Mouse (Mus musculus) heart, postnatal 0 days (tissue): ENCODE measurements around the gene Iqcg.

Source experiments
- CTCF ChIP-seq: IDR thresholded peaks from 2 replicates; pipeline ENCODE4 v1.5.1; 2016; ENCODE audit warnings: antibody characterized with exemption, control low read depth, low read depth
- EP300 ChIP-seq: IDR thresholded peaks from 2 replicates; pipeline ENCODE4 v1.6.1; 2016; ENCODE audit warnings: antibody characterized with exemption, low read depth

- TF ChIP-seq EP300 (no peak), CTCF (no peak)
Observed at GRCm38 (mm10) chr16:33058033-33058432, 2.0 kb upstream of the Iqcg start.
